Mouse (Mus musculus) layer of hippocampus, postnatal 25 days (tissue): ENCODE results near the gene Rai1. TPM values are rescaled to one million over a fixed set of nuclear protein-coding genes. Genes with fewer than 3 reads are reported as not detected.

Experiments
- DNase-seq, 2 experiments: peaks; one replicate each; pipeline ENCODE4 v3.0.0; 2022; ENCODE audit warnings: mixed read lengths in 2 of 2, low spot score in 1 of 2; ENCODE audit errors: extremely low spot score in 1 of 2
- microRNA-seq, 2 experiments: library from miRNA; unstranded; fragments of <30 nt; microRNA quantifications; one replicate each; pipeline ENCODE4 v1.2.0; 2021
- total RNA-seq, 2 experiments: library from RNA; stranded (reverse); gene quantifications; 2 replicates each; pipeline ENCODE4 v1.2.3; 2021

Rai1 gene
- total RNA-seq, 2 experiments from 2014 or later: 60.2 to 76.4 TPM

- DNase-seq: no peak
Measured at GRCm38 (mm10) chr11:60240509-60240908, 135.7 kb downstream of the Rai1 start.

GRCm38 (mm10) chr11:60244503-60245143, 139.8 kb downstream of the Rai1 start:
- no peak for DNase-seq

- no peak for DNase-seq
Measured at GRCm38 (mm10) chr11:60246077-60246476, 141.3 kb downstream of the Rai1 start.

GRCm38 (mm10) chr11:60247753-60248550, 143.1 kb downstream of the Rai1 start:
- DNase-seq: no peak

Small RNAs within 50 kb of the gene (microRNA-seq; reads per million reads assigned to microRNA genes)
- 0 to 0.18 reads per million in 2 experiments for gene Mir6921
- gene Mir6922: 0.80 to 2.8 reads per million in 2 experiments

Other genes with a start within 250 kb of the Rai1 start
- 10 to 100 TPM; 34.7 to 38.8 TPM for gene Med9, start 156.8 kb upstream of the Rai1 start, total RNA-seq
- gene Rasd1, start 140.1 kb upstream of the Rai1 start, total RNA-seq: 10 to 100 TPM; 54.8 to 67.0 TPM
- 1 to 10 TPM; 4.0 to 4.7 TPM for gene Pemt, start 58.5 kb upstream of the Rai1 start, total RNA-seq
- gene Srebf1, start 117.6 kb downstream of the Rai1 start, total RNA-seq: 10 to 100 TPM; 49.9 to 58.1 TPM
- 100 to 1,000 TPM; 170 to 175 TPM for gene Tom1l2, start 247.9 kb downstream of the Rai1 start, total RNA-seq
- 1 to 10 TPM; 5.3 to 5.9 TPM for gene Drc3, start 248.3 kb downstream of the Rai1 start, total RNA-seq